Mouse (Mus musculus) v-Abl transformed pro-B cells (cell line): ENCODE data around the gene Wdr83.

Experiments
- in situ Hi-C, 2 experiments: fragments of 400-800 bp; cut with MboI; formaldehyde crosslinking; loops; one replicate each; pipeline ENCODE4 v1.15.1; 2025; ENCODE audit not compliant: unreplicated experiment in 2 of 2

The Wdr83 gene

GRCm38 (mm10) chr8:85082169-85082568 lies 1.1 kb upstream of the Wdr83 start:
- in situ Hi-C loops: loop anchor here (10.0 to 25.0 kb wide), 5 partner anchors 213 to 1530 kb away; partner anchors contain the start of genes Abcc12 (in 1 of the 2), Lonp2 (in 1 of the 2), Orc6 (in 1 of the 2) and Vps35 (in 1 of the 2)

GRCm38 (mm10) chr8:85080532-85081215 lies 432 bp downstream of the Wdr83 start, which contains the start of gene Wdr83os:
Gene Wdr83os (plus strand): TSS chr8:85080740.
- in situ Hi-C loops: loop anchor here (10.0 to 25.0 kb wide), 5 partner anchors 214 to 1532 kb away; partner anchors contain the start of genes Abcc12 (in 1 of the 2), Lonp2 (in 1 of the 2), Orc6 (in 1 of the 2) and Vps35 (in 1 of the 2)

- in situ Hi-C loops: loop anchor here (10.0 to 25.0 kb wide), 5 partner anchors 215 to 1532 kb away; partner anchors contain the start of genes Abcc12 (in 1 of the 2), Lonp2 (in 1 of the 2), Orc6 (in 1 of the 2) and Vps35 (in 1 of the 2)
Observed at GRCm38 (mm10) chr8:85080214-85080531, 933 bp downstream of the Wdr83 start.

- in situ Hi-C loops: loop anchor here (5.0 to 25.0 kb wide), 9 partner anchors 52 to 1535 kb away; partner anchors contain the start of genes Abcc12 (in 1 of the 2), Asna1 (in 1 of the 2), Calr (in 1 of the 2) and Lonp2 (in 1 of the 2)
Observed at GRCm38 (mm10) chr8:85076993-85077392, 4.1 kb downstream of the Wdr83 start.

GRCm38 (mm10) chr8:85076001-85076400 lies 5.1 kb downstream of the Wdr83 start:
- in situ Hi-C loops: loop anchor here (5.0 to 25.0 kb wide), 9 partner anchors 51 to 1536 kb away; partner anchors contain the start of genes Abcc12 (in 1 of the 2), Asna1 (in 1 of the 2), Calr (in 1 of the 2) and Lonp2 (in 1 of the 2)

- in situ Hi-C loops: loop anchor here (5.0 to 25.0 kb wide), 11 partner anchors 50 to 1813 kb away; partner anchors contain the start of genes Abcc12 (in 1 of the 2), Asna1 (in 1 of the 2), Calr (in 1 of the 2) and Lonp2 (in 1 of the 2)
Observed at GRCm38 (mm10) chr8:85074617-85075016, 6.5 kb downstream of the Wdr83 start.

GRCm38 (mm10) chr8:85074167-85074566 lies 6.9 kb downstream of the Wdr83 start:
- in situ Hi-C loops: loop anchor here in 1 of 2 experiments (5.0 to 25.0 kb wide), 5 partner anchors 49 to 1813 kb away; partner anchors contain the start of genes Asna1, Calr, N4bp1 and Rad23a

- in situ Hi-C loops: loop anchor here in 1 of 2 experiments (5.0 to 25.0 kb wide), 5 partner anchors 48 to 1814 kb away; partner anchors contain the start of genes Asna1, Calr, N4bp1 and Rad23a
Observed at GRCm38 (mm10) chr8:85073041-85073612, 8.0 kb downstream of the Wdr83 start.

GRCm38 (mm10) chr8:85072364-85072929 lies 8.7 kb downstream of the Wdr83 start:
- in situ Hi-C loops: loop anchor here in 1 of 2 experiments (5.0 to 25.0 kb wide), 5 partner anchors 48 to 1815 kb away; partner anchors contain the start of genes Asna1, Calr, N4bp1 and Rad23a

- in situ Hi-C loops: loop anchor here in 1 of 2 experiments (5.0 to 25.0 kb wide), 5 partner anchors 47 to 1816 kb away; partner anchors contain the start of genes Asna1, Calr, N4bp1 and Rad23a
Observed at GRCm38 (mm10) chr8:85071514-85072281, 9.4 kb downstream of the Wdr83 start, which contains the start of gene Dhps. Gene Dhps (plus strand): TSS chr8:85071757.

GRCm38 (mm10) chr8:85071041-85071440 lies 10.1 kb downstream of the Wdr83 start:
- in situ Hi-C loops: loop anchor here in 1 of 2 experiments (5.0 to 25.0 kb wide), 5 partner anchors 46 to 1816 kb away; partner anchors contain the start of genes Asna1, Calr, N4bp1 and Rad23a

GRCm38 (mm10) chr8:85067982-85068381 lies 13.1 kb downstream of the Wdr83 start, which contains the start of gene Gm5741:
Gene Gm5741 (minus strand): TSS chr8:85067982.
- in situ Hi-C loops: loop anchor here in 1 of 2 experiments (25.0 kb wide), 1 partner anchor 1819 kb away; the partner anchor contains the start of gene N4bp1

- in situ Hi-C loops: loop anchor here in 1 of 2 experiments (25.0 kb wide), 1 partner anchor 1820 kb away; the partner anchor contains the start of gene N4bp1
Observed at GRCm38 (mm10) chr8:85067155-85067554, 14.0 kb downstream of the Wdr83 start.

- in situ Hi-C loops: loop anchor here in 1 of 2 experiments (25.0 kb wide), 1 partner anchor 1822 kb away; the partner anchor contains the start of gene N4bp1
Observed at GRCm38 (mm10) chr8:85065213-85065612, 15.9 kb downstream of the Wdr83 start.

- in situ Hi-C loops: loop anchor here in 1 of 2 experiments (25.0 kb wide), 1 partner anchor 1825 kb away; the partner anchor contains the start of gene N4bp1
Observed at GRCm38 (mm10) chr8:85062603-85063002, 18.5 kb downstream of the Wdr83 start.

- in situ Hi-C loops: loop anchor here in 1 of 2 experiments (25.0 kb wide), 1 partner anchor 1827 kb away; the partner anchor contains the start of gene N4bp1
Observed at GRCm38 (mm10) chr8:85059879-85060616, 21.1 kb downstream of the Wdr83 start, which contains the start of gene Fbxw9. Gene Fbxw9 (plus strand): TSS chr8:85060055.

- in situ Hi-C loops: loop anchor here in 1 of 2 experiments (25.0 kb wide), 1 partner anchor 1830 kb away; the partner anchor contains the start of gene N4bp1
Observed at GRCm38 (mm10) chr8:85057367-85057766, 23.7 kb downstream of the Wdr83 start.

- in situ Hi-C loops: no loop called here
Observed at GRCm38 (mm10) chr8:85043619-85044018, 37.5 kb downstream of the Wdr83 start.
